Mouse (Mus musculus): ENCODE results near the gene Zkscan5.
"Not testable (repeated sequence)": the region's sequence is repeated elsewhere in the genome, so short reads cannot be mapped to it uniquely, and the experiment has no call there.

- not testable (repeated sequence) for TF ChIP-seq CTCF, EP300 (IDR thresholded peaks at IDR 0.05; ENCODE audit: low read depth)
Measured at GRCm38 (mm10) chr5:145208391-145208790, 4.0 kb downstream of the Zkscan5 start.
